Mouse (Mus musculus) midbrain, embryonic 14.5 days (tissue): Measurements from ENCODE around the gene Prdm16. TPM values are rescaled to one million over a fixed set of nuclear protein-coding genes. Genes with fewer than 3 reads are reported as not detected.

Experiments
- ATAC-seq: fragments of 200-750 bp; cut with Nextera tagmentation; 2 replicates; pipeline ENCODE4 v1.8.0; 2017; ENCODE audit warnings: moderate number of reproducible peaks, moderate library complexity; ENCODE audit not compliant: low FRiP score, low TSS enrichment
- DNase-seq: peaks from one replicate; pipeline ENCODE4 v3.0.0-alpha.2; 2015
- H3K27ac ChIP-seq: fragments of 300-500 bp; sonication (generic); replicated peaks from 2 replicates; pipeline ENCODE4 v1.5.1; 2014; ENCODE audit warnings: mild to moderate bottlenecking, low read depth, low read length, moderate library complexity
- H3K27me3 ChIP-seq: fragments of 300-500 bp; sonication (generic); 2 replicates; pipeline ENCODE4 v1.6.1; 2014; ENCODE audit warnings: low read length, control low read depth, mixed read lengths; ENCODE audit not compliant: control insufficient read depth, insufficient read depth
- H3K36me3 ChIP-seq: fragments of 300-500 bp; sonication (generic); 2 replicates; pipeline ENCODE4 v1.6.1; 2014; ENCODE audit warnings: low read length, control low read depth; ENCODE audit not compliant: control insufficient read depth, insufficient read depth
- H3K4me1 ChIP-seq: fragments of 300-500 bp; sonication (generic); 2 replicates; pipeline ENCODE4 v1.6.1; 2014; ENCODE audit warnings: mild to moderate bottlenecking, antibody characterized with exemption, low read length, control low read depth; ENCODE audit not compliant: control insufficient read depth, insufficient read depth
- H3K4me2 ChIP-seq: fragments of 300-500 bp; sonication (generic); 2 replicates; pipeline ENCODE4 v1.6.1; 2014; ENCODE audit warnings: mild to moderate bottlenecking, low read length, moderate library complexity
- H3K4me3 ChIP-seq: fragments of 300-500 bp; sonication (generic); replicated peaks from 2 replicates; pipeline ENCODE4 v1.5.1; 2014; ENCODE audit warnings: low read depth, low read length
- H3K9ac ChIP-seq: fragments of 300-500 bp; sonication (generic); replicated peaks from 2 replicates; pipeline ENCODE4 v1.6.1; 2014; ENCODE audit warnings: mild to moderate bottlenecking, low read length, moderate library complexity
- H3K9me3 ChIP-seq: fragments of 300-500 bp; sonication (generic); 2 replicates; pipeline ENCODE4 v1.6.1; 2016; ENCODE audit warnings: low read length, control low read depth, mixed read lengths; ENCODE audit not compliant: control insufficient read depth
- WGBS: fragments of 180-500 bp; shearing (Covaris S2); extraction: QIAGEN DNeasy Blood & Tissue Kit; methylation state at CpG from one replicate; pipeline ENCODE4 v1.1.7; 2014; 5-methylcytosine and 5-hydroxymethylcytosine counted together
- polyA plus RNA-seq: library from polyadenylated mRNA; unstranded; fragments of >200 nt; fragmentation: Nextera tagmentation; extraction: Ambion mirVana; gene quantifications from 2 replicates; pipeline ENCODE4 v1.2.1, GENCODE M21; 2014

The Prdm16 gene
- polyA plus RNA-seq, 1 experiment from 2014 or later = 10.1 TPM

- Histone ChIP-seq H3K27me3 (0 out of 2 replicates have a peak, but pooled peaks cover 13% of the 10 kb centered on the region), H3K9ac (no peak overlapping the region), H3K27ac (no peak overlapping the region), H3K4me1 (peaks cover 58% of the 10 kb centered on the region), H3K36me3 (no peaks in the 10 kb centered on the region), H3K4me2 (no peak overlapping the region), H3K9me3 (no peaks in the 10 kb centered on the region), H3K4me3 (no peak overlapping the region)
- WGBS = 39% methylated on average over 3 of the region's 3 CpGs
- no peak for DNase-seq
- no peak for ATAC-seq
Measured at GRCm38 (mm10) chr4:154601006-154601405, 35.7 kb downstream of the Prdm16 start.

GRCm38 (mm10) chr4:154599977-154600376 is 36.7 kb downstream of the Prdm16 start:
- peaks cover 62% of the 10 kb centered on the region for H3K4me1 ChIP-seq
- H3K4me3 ChIP-seq = no peak overlapping the region
- WGBS = 6% methylated on average over 10 of the region's 10 CpGs
- H3K36me3 ChIP-seq = no peaks in the 10 kb centered on the region
- DNase-seq (peak; percentile 79), ATAC-seq (no peak)
- H3K9ac ChIP-seq = no peak overlapping the region
- H3K4me2 ChIP-seq = no peak overlapping the region
- peak overlapping the region; percentile 43; the same call in 1 of the 2 replicates for H3K27ac ChIP-seq
- 0 out of 2 replicates have a peak, but pooled peaks cover 10% of the 10 kb centered on the region for H3K27me3 ChIP-seq
- no peaks in the 10 kb centered on the region for H3K9me3 ChIP-seq

GRCm38 (mm10) chr4:154598357-154598756 is 38.3 kb downstream of the Prdm16 start:
- peaks cover 69% of the 10 kb centered on the region for H3K4me1 ChIP-seq
- no peaks in the 10 kb centered on the region for H3K9me3 ChIP-seq
- no peak for ATAC-seq
- H3K27me3 ChIP-seq = peaks cover 10% of the 10 kb centered on the region; the same call in 1 of the 2 replicates
- H3K36me3 ChIP-seq = no peaks in the 10 kb centered on the region
- no peak overlapping the region for H3K9ac ChIP-seq
- H3K27ac ChIP-seq = no peak overlapping the region
- DNase-seq = no peak
- 34% methylated on average over 7 of the region's 7 CpGs for WGBS
- no peak overlapping the region for H3K4me3 ChIP-seq
- no peak overlapping the region for H3K4me2 ChIP-seq

- ATAC-seq (no peak), DNase-seq (no peak)
- WGBS = 71% methylated on average over 4 of the region's 4 CpGs
- no peak overlapping the region for H3K4me3 ChIP-seq
- no peak overlapping the region for H3K9ac ChIP-seq
- peaks cover 14% of the 10 kb centered on the region; the same call in 1 of the 2 replicates for H3K27me3 ChIP-seq
- H3K9me3 ChIP-seq = no peaks in the 10 kb centered on the region
- no peaks in the 10 kb centered on the region for H3K36me3 ChIP-seq
- H3K4me2 ChIP-seq = no peak overlapping the region
- no peak overlapping the region for H3K27ac ChIP-seq
- H3K4me1 ChIP-seq = peaks cover 55% of the 10 kb centered on the region
Measured at GRCm38 (mm10) chr4:154596805-154597204, 39.9 kb downstream of the Prdm16 start.

GRCm38 (mm10) chr4:154594761-154595556 is 41.7 kb downstream of the Prdm16 start:
- Histone ChIP-seq H3K9ac (peak overlapping the region; percentile 39), H3K4me3 (no peak overlapping the region), H3K27ac (peak overlapping the region; percentile 80), H3K36me3 (no peaks in the 10 kb centered on the region), H3K9me3 (no peaks in the 10 kb centered on the region), H3K27me3 (peaks cover 14% of the 10 kb centered on the region; the same call in 1 of the 2 replicates), H3K4me2 (peak overlapping the region; percentile 21; the same call in 1 of the 2 replicates), H3K4me1 (peaks cover 46% of the 10 kb centered on the region)
- peak; percentile 74 for DNase-seq
- peak; percentile 38; the same call in 1 of the 2 replicates for ATAC-seq
- 8% methylated on average over 21 of the region's 21 CpGs for WGBS

GRCm38 (mm10) chr4:154594116-154594760 is 42.4 kb downstream of the Prdm16 start:
- Histone ChIP-seq H3K36me3 (no peaks in the 10 kb centered on the region), H3K4me2 (peak overlapping the region; percentile 21; the same call in 1 of the 2 replicates), H3K4me3 (no peak overlapping the region), H3K9ac (peak overlapping the region; percentile 39), H3K4me1 (peaks cover 38% of the 10 kb centered on the region), H3K27me3 (peaks cover 14% of the 10 kb centered on the region; the same call in 1 of the 2 replicates), H3K9me3 (no peaks in the 10 kb centered on the region), H3K27ac (peak overlapping the region; percentile 80)
- DNase-seq (no peak), ATAC-seq (no peak)
- WGBS = 16% methylated on average over 17 of the region's 17 CpGs

- WGBS = 79% methylated on average over 13 of the region's 13 CpGs
- DNase-seq = no peak
- Histone ChIP-seq H3K4me2 (no peak overlapping the region), H3K4me3 (no peak overlapping the region), H3K27ac (no peak overlapping the region), H3K9ac (no peak overlapping the region), H3K9me3 (no peaks in the 10 kb centered on the region), H3K27me3 (peaks cover 14% of the 10 kb centered on the region; the same call in 1 of the 2 replicates), H3K36me3 (no peaks in the 10 kb centered on the region), H3K4me1 (peaks cover 29% of the 10 kb centered on the region)
- ATAC-seq = no peak
Measured at GRCm38 (mm10) chr4:154592562-154592961, 44.1 kb downstream of the Prdm16 start.

GRCm38 (mm10) chr4:154590910-154591309 is 45.8 kb downstream of the Prdm16 start:
- H3K9ac ChIP-seq = no peak overlapping the region
- WGBS = 24% methylated on average over 9 of the region's 11 CpGs
- H3K36me3 ChIP-seq = no peaks in the 10 kb centered on the region
- H3K4me2 ChIP-seq = no peak overlapping the region
- H3K4me3 ChIP-seq = no peak overlapping the region
- peak; percentile 65 for DNase-seq
- H3K27ac ChIP-seq = no peak overlapping the region
- peaks cover 39% of the 10 kb centered on the region for H3K4me1 ChIP-seq
- peaks cover 4% of the 10 kb centered on the region; the same call in 1 of the 2 replicates for H3K27me3 ChIP-seq
- ATAC-seq = no peak; the same call in 1 of the 2 replicates
- H3K9me3 ChIP-seq = no peaks in the 10 kb centered on the region
